Mouse (Mus musculus) large intestine, adult 2 months (tissue): ENCODE results near the gene Rab5if. TPM values are rescaled to one million over a fixed set of nuclear protein-coding genes. Genes with fewer than 3 reads are reported as not detected.
"Not testable (repeated sequence)": the region's sequence is repeated elsewhere in the genome, so short reads cannot be mapped to it uniquely, and the experiment has no call there.

Experiments used
- DNase-seq: peaks from one replicate; pipeline ENCODE4 v3.0.0-alpha.2; 2012; ENCODE audit warnings: low read depth, low spot score
- WGBS: fragments of 180-500 bp; shearing (Covaris S2); methylation state at CpG from one replicate; pipeline ENCODE4 v1.1.7; 2018; 5-methylcytosine and 5-hydroxymethylcytosine counted together
- polyA plus RNA-seq: library from polyadenylated mRNA; depleted of rRNA; stranded (reverse); fragments of >200 nt; gene quantifications from 2 replicates; pipeline ENCODE4 v1.2.3, GENCODE M21; 2012; rRNA removed

Gene Rab5if
- polyA plus RNA-seq, 1 experiment: 94.1 TPM

DNA sequence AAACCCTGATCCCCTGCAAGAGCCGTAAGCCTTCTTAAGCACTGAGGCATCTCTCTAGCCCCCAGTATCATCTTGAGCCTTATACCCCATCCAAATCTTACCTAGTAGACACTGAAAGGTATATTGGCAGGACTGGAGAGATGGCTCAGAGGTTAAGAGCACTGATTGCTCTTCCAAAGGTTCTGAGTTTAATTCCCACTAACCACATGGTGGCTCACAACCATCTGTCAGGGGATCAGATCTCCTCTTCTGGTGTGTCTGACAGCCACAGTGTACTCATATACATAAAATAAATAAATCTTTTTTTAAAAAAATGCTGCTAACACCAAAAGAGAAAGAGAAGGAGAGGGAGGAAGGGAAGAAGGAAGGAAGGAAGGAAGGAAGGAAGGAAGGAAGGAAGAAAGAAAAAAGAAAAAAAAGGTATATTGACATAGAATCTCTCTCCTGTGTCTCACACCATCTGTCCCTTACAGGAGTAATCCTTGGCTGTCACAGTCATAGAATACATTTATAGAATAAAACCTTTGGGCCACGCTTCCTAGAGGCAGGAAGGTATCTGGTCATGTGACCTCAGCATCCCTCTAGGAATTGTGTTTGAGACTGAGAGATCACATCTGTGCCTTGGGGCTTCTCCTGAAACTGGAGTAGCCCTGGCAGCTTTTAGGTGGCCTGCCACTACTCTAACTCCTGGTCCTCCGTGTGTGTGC, 53.6 kb downstream of the Rab5if start:
- DNase-seq: no peak
- WGBS: 90% methylated on average over 3 of the region's 3 CpGs

- DNase-seq: no peak
- 51% methylated on average over 4 of the region's 4 CpGs for WGBS
Observed at GRCm38 (mm10) chr2:156918562-156918961, 55.6 kb downstream of the Rab5if start.

DNA sequence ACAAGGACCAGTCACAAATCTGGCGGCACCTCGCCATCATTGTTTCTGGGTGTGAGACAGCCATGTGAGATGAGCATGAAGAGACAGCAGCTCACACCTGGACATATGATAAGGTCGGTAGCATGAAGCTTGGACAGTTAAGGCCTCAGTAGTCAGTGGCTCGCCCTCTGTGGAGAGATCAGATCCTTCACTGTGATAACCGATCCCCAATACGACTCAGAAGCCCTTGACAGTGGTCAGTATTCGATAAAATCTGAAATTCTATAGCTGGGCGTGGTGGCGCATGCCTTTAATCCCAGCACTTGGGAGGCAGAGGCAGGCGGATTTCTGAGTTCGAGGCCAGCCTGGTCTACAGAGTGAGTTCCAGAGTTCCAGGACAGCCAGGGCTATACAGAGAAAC, 56.3 kb downstream of the Rab5if start:
- WGBS: 85% methylated on average over 11 of the region's 11 CpGs
- DNase-seq: not testable (repeated sequence)

GRCm38 (mm10) chr2:156919796-156920195, 56.9 kb downstream of the Rab5if start:
- 40% methylated on average over 2 of the region's 2 CpGs for WGBS
- no peak for DNase-seq

GRCm38 (mm10) chr2:156923057-156923456, 60.1 kb downstream of the Rab5if start:
- WGBS: 89% methylated on average over 5 of the region's 5 CpGs
- DNase-seq: no peak

Other genes starting within 250 kb of the Rab5if start
- gene Dlgap4, start 249.4 kb upstream of the Rab5if start, polyA plus RNA-seq: 42.4 and 54.4 TPM in 2 replicates
- gene Myl9, start 87.7 kb upstream of the Rab5if start, polyA plus RNA-seq: 827 and 975 TPM in 2 replicates
- 3.2 and 3.8 TPM in 2 replicates for gene Tgif2, start 23.1 kb upstream of the Rab5if start, polyA plus RNA-seq
- 0.62 and 1.3 TPM in 2 replicates for gene 4930518I15Rik, start 5.2 kb upstream of the Rab5if start, polyA plus RNA-seq
- gene Sla2, start 24.1 kb downstream of the Rab5if start, polyA plus RNA-seq: 0.89 and 2.0 TPM in 2 replicates
- gene Ndrg3, start 128.9 kb downstream of the Rab5if start, polyA plus RNA-seq: 58.2 and 71.7 TPM in 2 replicates
- gene Dsn1, start 144.0 kb downstream of the Rab5if start, polyA plus RNA-seq: 5.0 and 6.4 TPM in 2 replicates
- gene Soga1, start 216.1 kb downstream of the Rab5if start, polyA plus RNA-seq: 2.1 and 3.0 TPM in 2 replicates
- gene Tldc2, start 223.9 kb downstream of the Rab5if start, polyA plus RNA-seq: 15.5 and 29.7 TPM in 2 replicates